Mouse (Mus musculus) liver, adult 2 months (tissue): ENCODE results near the gene Ccdc163. TPM values are rescaled to one million over a fixed set of nuclear protein-coding genes. Genes with fewer than 3 reads are reported as not detected.

Source experiments
- DNase-seq: peaks from one replicate; pipeline ENCODE4 v3.0.0-alpha.2; 2011; ENCODE audit warnings: low read depth, low spot score; ENCODE audit errors: extremely low read depth
- H3K27ac ChIP-seq: fragments of 200-500 bp; replicated peaks from 2 replicates; pipeline ENCODE4 v1.5.1; 2012; ENCODE audit warnings: low read depth, mild to moderate bottlenecking, control low read depth, inconsistent platforms, low read length; ENCODE audit not compliant: insufficient read depth
- H3K27me3 ChIP-seq: fragments of 200-500 bp; 2 replicates; pipeline ENCODE4 v1.6.1; 2012; ENCODE audit warnings: mild to moderate bottlenecking, moderate library complexity, low read length, inconsistent platforms; ENCODE audit not compliant: control insufficient read depth, insufficient read depth
- H3K36me3 ChIP-seq: fragments of 200-500 bp; 2 replicates; pipeline ENCODE4 v1.6.1; 2012; ENCODE audit warnings: low read length, inconsistent platforms; ENCODE audit not compliant: control insufficient read depth, insufficient read depth
- H3K4me1 ChIP-seq: fragments of 200-500 bp; 2 replicates; pipeline ENCODE4 v1.6.1; 2011; ENCODE audit warnings: low read length; ENCODE audit not compliant: control insufficient read depth, insufficient read depth
- H3K4me3 ChIP-seq: fragments of 200-500 bp; 2 replicates; pipeline ENCODE4 v1.5.1; 2011; ENCODE audit warnings: low read depth, mild to moderate bottlenecking, control low read depth, low read length, moderate library complexity; ENCODE audit not compliant: insufficient read depth
- H3K79me2 ChIP-seq: fragments of 200-500 bp; 2 replicates; pipeline ENCODE4 v1.6.1; 2012; ENCODE audit warnings: inconsistent platforms, mild to moderate bottlenecking, low read length, moderate library complexity; ENCODE audit not compliant: control insufficient read depth, insufficient read depth
- H3K9ac ChIP-seq: fragments of 200-500 bp; 2 replicates; pipeline ENCODE4 v1.6.1; 2012; ENCODE audit warnings: low read depth, mild to moderate bottlenecking, control low read depth, inconsistent platforms, low read length
- CTCF ChIP-seq: fragments of 200-500 bp; IDR thresholded peaks from 2 replicates; pipeline ENCODE4 v1.5.1; 2011; ENCODE audit warnings: low read depth, low read length, control low read depth
- POLR2A ChIP-seq: fragments of 200-500 bp; IDR thresholded peaks from 2 replicates; pipeline ENCODE4 v1.6.1; 2011; ENCODE audit warnings: low read length, control low read depth; ENCODE audit not compliant: insufficient read depth; ENCODE audit errors: extremely low read depth
- WGBS: fragments of 180-500 bp; shearing (Covaris S2); methylation state at CpG from one replicate; pipeline ENCODE4 v1.1.7; 2018; 5-methylcytosine and 5-hydroxymethylcytosine counted together
- polyA plus RNA-seq: library from polyadenylated mRNA; depleted of rRNA; stranded (reverse); fragments of >200 nt; gene quantifications from 2 replicates; pipeline ENCODE4 v1.2.3, GENCODE M21; 2012
- total RNA-seq: library from RNA; depleted of rRNA; stranded (reverse); fragments of >200 nt; gene quantifications from 2 replicates; pipeline ENCODE4 v1.2.3, GENCODE M21; 2014

Gene Ccdc163
- total and polyA plus RNA-seq, 2 experiments = 2.7 to 13.1 TPM

GRCm38 (mm10) chr4:116707666-116708065, 643 bp upstream of the Ccdc163 start:
- TF ChIP-seq CTCF = no peak
- TF ChIP-seq POLR2A = no peak
- Histone ChIP-seq H3K79me2 (no peaks in the 10 kb centered on the region), H3K4me1 (0 out of 2 replicates have a peak, but pooled peaks cover 6% of the 10 kb centered on the region), H3K4me3 (peak overlapping the region; percentile 54), H3K27ac (no peak overlapping the region), H3K36me3 (0 out of 2 replicates have a peak, but pooled peaks cover 3% of the 10 kb centered on the region), H3K27me3 (no peaks in the 10 kb centered on the region), H3K9ac (no peak overlapping the region)
- WGBS = 9% methylated on average over 9 of the region's 9 CpGs
- DNase-seq = no peak

- no peak overlapping the region for H3K27ac ChIP-seq
These were observed 582 bp downstream of the Ccdc163 start for GRCm38 (mm10) chr4:116708791-116709390.

GRCm38 (mm10) chr4:116710154-116710553, 1.8 kb downstream of the Ccdc163 start:
- no peak for TF ChIP-seq CTCF
- TF ChIP-seq POLR2A = no peak
- no peak overlapping the region for H3K9ac ChIP-seq
- WGBS = 88% methylated on average over 2 of the region's 2 CpGs
- H3K36me3 ChIP-seq = 0 out of 2 replicates have a peak, but pooled peaks cover 2% of the 10 kb centered on the region
- H3K4me3 ChIP-seq = no peak overlapping the region
- H3K79me2 ChIP-seq = no peaks in the 10 kb centered on the region
- no peaks in the 10 kb centered on the region for H3K27me3 ChIP-seq
- H3K4me1 ChIP-seq = 0 out of 2 replicates have a peak, but pooled peaks cover 6% of the 10 kb centered on the region
- no peak overlapping the region for H3K27ac ChIP-seq
- DNase-seq = no peak

More at GRCm38 (mm10) chr4:116708791-116709390, 582 bp downstream of the Ccdc163 start:
- Histone ChIP-seq H3K79me2 (no peaks in the 10 kb centered on the region), H3K4me1 (0 out of 2 replicates have a peak, but pooled peaks cover 6% of the 10 kb centered on the region), H3K4me3 (peak overlapping the region; percentile 50), H3K27me3 (no peaks in the 10 kb centered on the region), H3K9ac (peak overlapping the region; percentile 46), H3K36me3 (0 out of 2 replicates have a peak, but pooled peaks cover 5% of the 10 kb centered on the region)
- WGBS = 4% methylated on average over 9 of the region's 9 CpGs
- TF ChIP-seq CTCF (no peak), POLR2A (no peak)
- DNase-seq = no peak

- 77% methylated on average over 1 of the region's 1 CpGs for WGBS
- no peak overlapping the region for H3K27ac ChIP-seq
- DNase-seq = no peak
- H3K27me3 ChIP-seq = no peaks in the 10 kb centered on the region
- H3K4me1 ChIP-seq = 0 out of 2 replicates have a peak, but pooled peaks cover 6% of the 10 kb centered on the region
- no peak overlapping the region for H3K4me3 ChIP-seq
- H3K9ac ChIP-seq = no peak overlapping the region
- H3K36me3 ChIP-seq = 0 out of 2 replicates have a peak, but pooled peaks cover 2% of the 10 kb centered on the region
- H3K79me2 ChIP-seq = no peaks in the 10 kb centered on the region
- TF ChIP-seq POLR2A = no peak
- TF ChIP-seq CTCF = no peak
These were observed 4.2 kb downstream of the Ccdc163 start for GRCm38 (mm10) chr4:116712536-116712935.

GRCm38 (mm10) chr4:116719396-116719795, 11.1 kb downstream of the Ccdc163 start:
- DNase-seq = peak; percentile 77
- Histone ChIP-seq H3K27me3 (no peaks in the 10 kb centered on the region), H3K9ac (no peak overlapping the region), H3K4me3 (no peak overlapping the region), H3K27ac (no peak overlapping the region), H3K4me1 (peaks cover 7% of the 10 kb centered on the region), H3K79me2 (peaks cover 9% of the 10 kb centered on the region; the same call in 1 of the 2 replicates), H3K36me3 (no peaks in the 10 kb centered on the region)
- TF ChIP-seq POLR2A = no peak
- TF ChIP-seq CTCF = peak; percentile 64
- WGBS = 11% methylated on average over 3 of the region's 3 CpGs
